Mouse (Mus musculus) gastrocnemius, adult 8-10 months (tissue): ENCODE measurements around the gene Polr3a. TPM values are rescaled to one million over a fixed set of nuclear protein-coding genes. Genes with fewer than 3 reads are reported as not detected.
"Not testable (repeated sequence)": the region's sequence is repeated elsewhere in the genome, so short reads cannot be mapped to it uniquely, and the experiment has no call there.

Source experiments
- DNase-seq, 2 experiments: peaks; one replicate each; pipeline ENCODE4 v3.0.0; 2022; ENCODE audit warnings: low spot score in 2 of 2
- total RNA-seq, 4 experiments: library from RNA; stranded (reverse); gene quantifications; 2 replicates each; pipeline ENCODE4 v1.2.4; 2022

The Polr3a gene
- total RNA-seq, 4 experiments from 2014 or later: 5.7 to 8.1 (median 7.1) TPM

- no peak for DNase-seq
These were observed 6.4 kb upstream of the Polr3a start for GRCm38 (mm10) chr14:24493256-24493655.

GRCm38 (mm10) chr14:24491266-24491981 is 4.6 kb upstream of the Polr3a start:
- no peak for DNase-seq

DNA sequence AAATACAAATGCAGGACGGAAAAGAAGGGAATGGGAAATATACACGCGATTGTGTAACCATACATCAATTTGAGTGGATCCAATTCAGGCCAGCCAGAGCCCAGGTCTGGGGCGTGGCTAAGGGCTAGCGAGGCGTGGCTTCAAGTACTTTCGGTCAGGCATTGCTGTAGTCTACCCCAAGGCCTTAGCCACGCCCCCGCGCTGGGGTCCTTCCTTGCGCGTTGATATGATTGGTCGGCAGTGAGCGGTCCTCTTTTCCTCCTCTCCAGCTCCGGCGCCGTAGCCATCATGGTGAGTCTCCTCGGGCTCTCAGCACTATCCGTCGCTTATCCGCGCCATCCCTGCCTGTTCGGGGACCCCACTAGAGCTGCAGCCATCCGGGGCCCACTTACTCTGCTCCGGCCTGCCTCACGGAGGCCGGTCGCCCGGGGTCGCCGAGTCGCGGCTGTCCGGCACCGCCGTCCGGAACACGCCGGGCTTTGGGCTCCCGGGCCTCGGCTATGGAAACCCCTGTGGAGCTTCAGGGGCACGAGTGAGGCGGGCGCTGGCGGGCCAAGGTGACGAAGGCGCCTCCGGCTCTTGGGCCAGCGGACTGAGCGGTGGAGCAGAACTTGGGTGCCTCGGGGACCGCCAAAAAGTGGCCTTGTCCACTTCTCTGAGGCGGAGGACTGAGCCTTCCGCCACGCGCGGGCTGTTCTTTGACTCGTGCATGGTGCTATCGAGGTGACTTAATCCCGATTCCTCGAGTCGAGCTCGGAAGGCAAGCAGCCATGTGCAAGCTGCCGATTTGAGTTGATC is 3.8 kb upstream of the Polr3a start:
- DNase-seq: peak; percentile 92 to 94

DNA sequence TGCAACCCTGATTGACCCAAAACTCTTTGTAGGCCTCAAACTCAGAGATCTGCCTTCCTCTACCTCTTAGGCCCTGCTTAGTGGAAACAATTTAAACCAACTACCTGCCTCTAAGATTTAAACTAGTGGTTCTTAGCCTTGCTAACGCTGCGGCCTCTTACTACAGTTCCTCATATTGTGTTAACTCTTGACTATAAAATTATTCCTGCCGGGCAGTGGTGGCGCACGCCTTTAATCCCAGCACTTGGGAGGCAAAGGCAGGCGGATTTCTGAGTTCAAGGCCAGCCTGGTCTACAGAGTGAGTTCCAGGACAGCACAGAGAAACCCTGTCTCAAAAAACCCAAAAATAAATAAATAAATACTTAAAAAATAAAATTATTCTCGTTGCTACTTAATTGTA is 2.9 kb upstream of the Polr3a start:
- DNase-seq: not testable (repeated sequence)

GRCm38 (mm10) chr14:24486241-24486767 is 554 bp downstream of the Polr3a start:
- DNase-seq: no peak

DNA sequence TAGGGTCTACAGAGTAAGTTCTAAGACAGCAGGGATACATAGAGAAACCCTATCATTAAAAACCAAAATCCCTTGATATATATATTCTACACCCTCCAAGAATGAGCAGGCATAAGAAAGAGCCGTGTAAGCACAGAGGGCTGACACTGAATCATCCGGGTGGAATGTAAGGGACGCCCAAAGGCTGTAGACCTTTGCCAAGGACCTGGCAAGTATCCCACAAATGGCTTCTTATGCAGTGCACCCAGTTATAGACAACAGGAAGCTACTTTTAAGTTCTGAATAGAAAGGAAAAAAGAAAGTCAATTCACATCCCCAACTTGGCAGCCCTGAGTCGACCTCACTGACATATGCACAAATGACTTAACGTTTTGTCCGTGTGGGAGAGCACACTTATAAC is 18.1 kb downstream of the Polr3a start:
- no peak for DNase-seq

DNA sequence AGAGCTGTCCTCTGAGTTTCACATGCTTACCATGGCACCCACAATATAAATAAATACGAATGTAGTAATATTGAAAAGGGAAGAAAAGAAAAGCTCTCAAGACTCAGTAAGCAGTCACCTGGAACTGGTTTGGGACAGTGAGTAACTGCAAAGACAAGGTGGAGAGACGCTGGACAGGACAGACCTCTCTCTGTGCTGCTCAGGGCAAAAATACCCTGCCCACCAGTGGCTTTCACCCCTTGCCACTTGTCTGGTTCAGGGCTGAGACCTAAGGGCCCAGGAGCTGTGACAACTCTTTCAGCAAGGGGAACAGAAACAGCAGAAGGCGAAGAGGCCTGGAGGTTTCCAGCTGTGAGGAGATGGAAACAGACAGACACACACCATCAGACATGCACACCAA is 28.7 kb downstream of the Polr3a start:
- no peak for DNase-seq

- DNase-seq: not testable (repeated sequence)
These were observed 43.3 kb downstream of the Polr3a start for GRCm38 (mm10) chr14:24443529-24443928.

Other genes starting within 250 kb of the Polr3a start
- gene Dlg5, start 241.1 kb downstream of the Polr3a start, total RNA-seq: 10 to 100 TPM in 1 of 4 experiments, 1 to 10 TPM in 3; 3.5 to 11.1 (median 6.0) TPM
- not detected for gene E330034G19Rik, start 193.8 kb downstream of the Polr3a start, total RNA-seq
- 100 to 1,000 TPM; 660 to 798 (median 702) TPM for gene Rps24, start 67 bp upstream of the Polr3a start, total RNA-seq